Mouse (Mus musculus) stomach, embryonic 16.5 days (tissue): Measurements from ENCODE around the gene Pbx1. TPM values are rescaled to one million over a fixed set of nuclear protein-coding genes. Genes with fewer than 3 reads are reported as not detected.

Experiments used
- ATAC-seq: fragments of 200-750 bp; cut with Nextera tagmentation; 2 replicates; pipeline ENCODE4 v1.8.0; 2017; ENCODE audit warnings: moderate number of reproducible peaks, moderate TSS enrichment; ENCODE audit not compliant: insufficient read depth, low FRiP score
- H3K27ac ChIP-seq: fragments of 300-500 bp; sonication (generic); 2 replicates; pipeline ENCODE4 v1.5.1; 2014; ENCODE audit warnings: low read length
- H3K27me3 ChIP-seq: fragments of 300-500 bp; sonication (generic); 2 replicates; pipeline ENCODE4 v1.6.1; 2014; ENCODE audit warnings: low read length, control low read depth, mixed read lengths; ENCODE audit not compliant: control insufficient read depth, insufficient read depth
- H3K36me3 ChIP-seq: fragments of 300-500 bp; sonication (generic); 2 replicates; pipeline ENCODE4 v1.6.1; 2014; ENCODE audit warnings: low read length; ENCODE audit not compliant: control insufficient read depth, insufficient read depth
- H3K4me1 ChIP-seq: fragments of 300-500 bp; sonication (generic); 2 replicates; pipeline ENCODE4 v1.6.1; 2014; ENCODE audit warnings: low read length, control low read depth, mixed read lengths; ENCODE audit not compliant: control insufficient read depth, insufficient read depth
- H3K4me2 ChIP-seq: fragments of 300-500 bp; sonication (generic); 2 replicates; pipeline ENCODE4 v1.6.1; 2014; ENCODE audit warnings: low read depth, low read length, mixed read lengths
- H3K4me3 ChIP-seq: fragments of 300-500 bp; sonication (generic); replicated peaks from 2 replicates; pipeline ENCODE4 v1.5.1; 2014; ENCODE audit warnings: mild to moderate bottlenecking, low read length
- H3K9ac ChIP-seq: fragments of 300-500 bp; sonication (generic); 2 replicates; pipeline ENCODE4 v1.6.1; 2014; ENCODE audit warnings: low read length
- H3K9me3 ChIP-seq: fragments of 300-500 bp; sonication (generic); replicated peaks from 2 replicates; pipeline ENCODE4 v1.6.1; 2016; ENCODE audit warnings: low read length, control low read depth; ENCODE audit not compliant: control insufficient read depth
- WGBS: fragments of 180-500 bp; shearing (Covaris S2); extraction: QIAGEN DNeasy Blood & Tissue Kit; methylation state at CpG from one replicate; pipeline ENCODE4 v1.1.7; 2014; 5-methylcytosine and 5-hydroxymethylcytosine counted together
- polyA plus RNA-seq: library from polyadenylated mRNA; unstranded; fragments of >200 nt; fragmentation: Nextera tagmentation; extraction: Ambion mirVana; gene quantifications from 2 replicates; pipeline ENCODE4 v1.2.1, GENCODE M21; 2015

Pbx1 gene
- polyA plus RNA-seq, 1 experiment from 2014 or later, result 35.6 TPM

- H3K4me2 ChIP-seq, result no peak overlapping the region
- no peaks in the 10 kb centered on the region; the same call in 1 of the 2 replicates for H3K4me1 ChIP-seq
- H3K9me3 ChIP-seq, result no peaks in the 10 kb centered on the region
- H3K27ac ChIP-seq, result no peak overlapping the region; the same call in none of the 2 replicates
- no peaks in the 10 kb centered on the region for H3K36me3 ChIP-seq
- 61% methylated on average over 5 of the region's 5 CpGs for WGBS
- no peaks in the 10 kb centered on the region for H3K27me3 ChIP-seq
- ATAC-seq, result no peak
- H3K4me3 ChIP-seq, result no peak overlapping the region
- no peak overlapping the region for H3K9ac ChIP-seq
Observed at GRCm38 (mm10) chr1:168071974-168072373, 360.1 kb downstream of the Pbx1 start.

- Histone ChIP-seq H3K27ac (no peak overlapping the region), H3K36me3 (no peaks in the 10 kb centered on the region), H3K4me2 (no peak overlapping the region), H3K9me3 (no peaks in the 10 kb centered on the region), H3K9ac (no peak overlapping the region), H3K4me3 (no peak overlapping the region), H3K4me1 (no peaks in the 10 kb centered on the region; the same call in 1 of the 2 replicates), H3K27me3 (no peaks in the 10 kb centered on the region)
- WGBS, result 74% methylated on average over 6 of the region's 6 CpGs
- ATAC-seq, result no peak
Observed at GRCm38 (mm10) chr1:168070273-168070910, 361.7 kb downstream of the Pbx1 start.

- no peak for ATAC-seq
- no peak overlapping the region for H3K9ac ChIP-seq
- WGBS, result 45% methylated on average over 5 of the region's 5 CpGs
- H3K4me2 ChIP-seq, result no peak overlapping the region
- peak overlapping the region; percentile 75 for H3K27ac ChIP-seq
- no peaks in the 10 kb centered on the region for H3K27me3 ChIP-seq
- no peaks in the 10 kb centered on the region; the same call in 1 of the 2 replicates for H3K4me1 ChIP-seq
- H3K36me3 ChIP-seq, result no peaks in the 10 kb centered on the region
- no peaks in the 10 kb centered on the region for H3K9me3 ChIP-seq
- no peak overlapping the region for H3K4me3 ChIP-seq
Observed at GRCm38 (mm10) chr1:168069740-168070139, 362.3 kb downstream of the Pbx1 start.
